Mouse (Mus musculus): ENCODE measurements around the gene Col9a1. TPM values are rescaled to one million over a fixed set of nuclear protein-coding genes. Genes with fewer than 3 reads are reported as not detected.

The Col9a1 gene
- polyA plus RNA-seq, 1 experiment from 2014 or later, result 11.5 TPM

Other genes starting within 250 kb of the Col9a1 start
- 79.2 and 85.2 TPM in 2 replicates for gene Sdhaf4, start 172.0 kb upstream of the Col9a1 start, polyA plus RNA-seq (2015; fragmentation: Nextera tagmentation; extraction: Ambion mirVana)
- 22.9 and 24.1 TPM in 2 replicates for gene Fam135a, start 77.3 kb upstream of the Col9a1 start, polyA plus RNA-seq (2015; fragmentation: Nextera tagmentation; extraction: Ambion mirVana)

Measured in neural tube, embryonic 15.5 days (tissue).